Mouse (Mus musculus) cortical plate, adult 2 months (tissue): ENCODE results near the gene Fdxacb1.

Experiments used
- CTCF ChIP-seq: fragments of 200-500 bp; IDR thresholded peaks from 2 replicates; pipeline ENCODE4 v1.5.1; 2011; ENCODE audit warnings: mild to moderate bottlenecking, control low read depth, low read length; ENCODE audit not compliant: insufficient read depth; ENCODE audit errors: extremely low read depth
- POLR2A ChIP-seq: fragments of 200-500 bp; IDR thresholded peaks from 2 replicates; pipeline ENCODE4 v1.6.1; 2011; ENCODE audit warnings: mild to moderate bottlenecking, low read length, control low read depth; ENCODE audit not compliant: insufficient read depth; ENCODE audit errors: extremely low read depth

DNA sequence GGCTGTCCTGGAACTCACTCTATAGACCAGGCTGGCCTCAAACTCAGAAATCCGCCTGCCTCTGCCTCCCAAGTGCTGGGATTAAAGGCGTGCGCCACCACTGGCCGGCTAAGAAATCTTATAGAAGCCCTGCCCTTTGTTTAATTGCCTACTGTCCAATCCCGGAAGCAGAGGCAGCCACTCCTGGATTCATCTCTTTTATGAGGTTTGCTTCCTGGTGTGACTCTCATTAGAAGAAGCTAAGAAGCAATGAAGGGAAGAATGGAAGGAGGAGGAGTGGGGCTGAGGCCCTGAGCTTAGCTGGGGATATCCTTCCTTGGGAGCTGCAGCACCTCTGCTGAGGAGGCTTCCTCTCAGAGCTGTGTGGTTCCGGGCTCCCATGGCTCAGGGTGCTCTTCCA, 53.6 kb downstream of the Fdxacb1 start:
- TF ChIP-seq POLR2A (no peak), CTCF (no peak)
